Mouse (Mus musculus) spleen, postnatal 10 days (tissue): ENCODE measurements at regions not wholly inside any gene's neighbourhood (a gene's known extent, or its start where the extent isn't known, plus 50 kb on each side); places are given as distances from the start of the nearest gene placed in this dataset.

Source experiments
- DNase-seq, 2 experiments: peaks; one replicate each; pipeline ENCODE4 v3.0.0; 2021 to 2022; ENCODE audit warnings: low spot score in 2 of 2

DNA sequence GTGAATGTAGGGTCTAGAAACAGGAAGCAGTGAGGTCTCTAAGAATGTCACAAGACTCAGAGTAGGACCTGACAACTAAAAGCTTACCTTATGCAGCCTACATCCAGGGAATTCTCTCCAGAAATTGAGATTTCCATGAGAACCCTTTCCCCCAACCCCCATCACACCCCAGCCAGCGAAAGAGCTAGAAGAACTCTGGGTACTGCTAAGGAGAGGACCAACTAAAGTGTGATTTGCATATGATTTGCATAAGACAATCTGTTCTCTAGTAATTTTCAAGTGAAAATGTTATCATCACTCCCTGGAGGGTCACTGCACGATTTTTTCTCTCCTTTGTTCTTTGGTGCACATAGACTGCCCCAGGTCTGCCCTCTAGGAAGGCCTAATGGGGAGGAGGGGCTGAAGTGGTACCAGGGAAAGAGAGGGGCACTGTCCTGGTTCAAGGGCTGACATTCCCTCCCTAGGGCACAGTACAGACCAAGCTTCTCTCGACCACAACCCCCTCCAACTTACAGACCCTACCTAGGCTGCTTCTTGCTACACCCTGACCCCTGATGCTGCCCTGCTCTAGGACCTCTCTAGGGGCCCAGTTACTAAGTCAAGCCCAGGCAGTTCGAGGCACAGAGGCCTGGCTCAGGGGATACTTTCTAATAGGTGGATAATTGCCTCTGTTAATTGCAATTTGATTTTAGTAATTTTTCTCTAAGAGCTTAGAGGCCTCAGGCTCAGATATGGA, 77.4 kb upstream of the Pja1 start:
- no peak for DNase-seq

DNA sequence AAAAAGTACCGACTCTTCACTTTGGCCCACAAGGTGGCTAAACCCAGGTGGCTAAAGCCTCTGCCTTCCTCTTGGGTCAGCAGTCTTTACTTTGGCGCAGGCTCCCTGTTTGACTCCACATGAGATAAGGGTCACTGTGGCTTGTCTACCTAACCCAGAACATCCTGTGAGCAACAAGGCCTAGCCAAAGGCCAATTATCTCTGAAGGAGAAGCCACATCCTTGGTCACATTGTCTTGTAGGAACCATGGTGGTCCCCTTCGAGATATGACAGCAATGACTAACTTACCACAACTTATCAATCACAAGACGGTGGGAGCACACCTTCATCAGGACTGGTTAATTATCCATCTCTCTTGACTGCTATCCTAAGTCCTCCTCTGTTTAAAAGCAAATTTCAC, 73.3 kb upstream of the Pja1 start:
- DNase-seq = no peak

DNA sequence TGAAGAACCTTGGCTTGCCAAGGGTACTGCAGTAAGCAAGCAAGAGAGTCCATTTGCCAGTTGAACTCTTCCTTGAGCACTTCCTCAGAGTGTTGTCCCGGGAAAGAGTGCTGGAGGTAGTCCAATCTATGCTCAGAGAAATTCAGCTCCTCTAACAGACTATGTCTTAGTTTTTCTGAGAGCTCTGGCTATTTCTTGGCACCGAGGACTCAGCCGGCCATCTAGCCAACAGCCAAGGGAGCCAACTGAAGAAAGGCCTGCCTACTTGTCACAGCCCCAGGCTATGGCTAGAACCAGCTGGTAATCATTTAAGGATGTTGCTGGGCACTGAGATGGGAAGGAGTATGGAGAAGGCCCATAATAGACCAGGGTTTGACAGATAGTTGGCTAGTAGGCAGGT, 70.8 kb upstream of the Pja1 start:
- no peak for DNase-seq

DNA sequence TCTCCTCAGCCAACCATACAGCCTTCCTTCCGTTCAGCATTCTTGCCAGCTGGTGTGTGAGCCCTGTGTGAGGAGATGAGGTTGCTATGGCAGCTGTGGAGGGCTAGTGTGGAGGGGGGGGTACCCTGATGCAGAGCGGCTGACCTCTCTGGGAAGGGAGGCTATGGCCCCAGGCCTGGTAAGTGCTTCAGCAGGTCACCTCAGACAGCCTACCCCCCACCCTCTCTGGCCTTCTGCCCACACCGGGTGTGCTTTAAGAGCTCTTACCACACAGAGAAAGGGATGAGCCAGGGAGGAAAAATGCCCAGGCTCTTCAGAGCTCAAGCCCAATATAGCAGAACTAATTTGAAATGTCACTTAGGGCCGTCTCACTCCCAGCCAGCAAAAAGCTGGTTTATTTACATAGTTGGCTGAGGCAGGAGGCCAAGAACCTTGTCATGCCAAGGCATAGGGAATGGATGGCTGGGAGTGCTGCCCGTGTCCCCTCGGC, 69.1 kb upstream of the Pja1 start:
- no peak for DNase-seq

DNA sequence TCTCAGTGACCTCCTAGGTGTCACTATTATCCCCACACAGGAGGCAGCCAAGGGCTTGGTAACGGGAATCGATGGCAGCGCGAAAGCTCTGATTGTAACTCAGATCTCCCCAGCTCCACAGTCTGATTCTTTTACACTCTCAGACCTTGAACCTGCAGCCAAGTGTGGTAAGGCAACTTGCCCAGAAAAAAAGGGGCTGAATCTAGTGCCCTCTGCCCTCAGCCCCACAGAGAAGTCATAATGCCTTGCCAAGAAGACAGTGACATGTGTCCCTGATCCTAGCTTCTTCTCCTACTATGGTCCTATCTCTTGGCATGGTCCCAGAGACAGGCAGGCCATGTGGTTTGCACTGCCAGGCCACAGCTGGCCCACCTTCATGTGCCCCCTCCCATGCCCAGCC, 68.6 kb upstream of the Pja1 start:
- DNase-seq = no peak

DNA sequence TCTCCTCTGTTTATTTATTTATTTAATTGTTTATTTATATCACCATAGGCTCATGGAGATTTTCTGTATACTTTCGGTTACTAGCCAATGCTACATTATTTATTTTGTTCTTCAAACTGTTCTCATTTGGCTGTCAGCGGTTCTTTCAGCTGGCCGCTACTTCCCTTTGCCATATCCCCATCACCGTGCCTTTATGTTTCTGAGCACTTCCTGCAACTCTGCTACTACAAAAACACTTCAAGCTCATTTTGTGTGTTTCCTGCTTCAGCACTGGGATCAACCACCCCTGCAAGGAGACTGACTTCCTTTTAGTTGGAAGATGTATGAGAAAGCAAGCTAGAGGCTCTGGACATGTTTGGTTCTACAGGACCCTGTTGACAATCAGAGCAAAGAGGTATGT, 66.7 kb upstream of the Pja1 start:
- no peak for DNase-seq

DNA sequence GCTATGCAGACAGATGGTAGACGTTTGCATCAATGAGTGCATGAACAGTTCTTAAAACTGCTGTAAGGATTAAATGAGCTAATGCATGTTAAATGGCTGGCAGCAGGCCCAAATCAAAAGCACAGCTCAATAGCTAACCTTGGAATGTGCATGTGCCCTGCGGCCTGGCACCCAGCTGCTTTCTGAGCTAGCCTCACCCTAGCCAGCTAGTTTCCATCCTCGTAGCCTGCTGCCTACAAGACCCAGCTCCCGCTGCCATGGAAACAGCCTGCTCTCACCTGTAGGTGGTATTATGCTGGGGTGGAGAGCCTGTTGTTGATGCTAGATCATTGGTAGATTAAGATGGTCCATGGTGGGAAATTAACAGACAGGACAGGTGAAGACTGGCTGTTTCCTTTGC, 63.8 kb upstream of the Pja1 start:
- no peak for DNase-seq

DNA sequence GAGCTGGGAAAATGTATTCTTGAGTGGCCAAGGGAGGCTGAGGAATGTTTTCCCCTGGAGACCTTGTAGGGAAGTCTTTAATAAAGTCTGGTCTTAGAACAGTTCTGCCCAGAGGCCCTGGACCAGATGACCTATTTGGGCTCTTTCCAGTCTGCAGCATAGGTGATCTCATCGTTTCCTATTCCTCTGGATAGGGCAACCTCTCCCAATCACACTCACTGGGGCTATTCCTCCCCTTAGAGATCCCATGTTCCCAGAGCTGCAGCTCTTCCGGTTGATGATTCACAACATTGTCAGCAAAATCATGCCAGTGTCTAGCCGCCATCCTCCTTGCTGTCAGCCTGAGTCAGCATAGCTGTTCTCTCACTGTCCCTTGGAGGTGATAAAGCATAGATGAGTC, 60.1 kb upstream of the Pja1 start:
- no peak for DNase-seq

DNA sequence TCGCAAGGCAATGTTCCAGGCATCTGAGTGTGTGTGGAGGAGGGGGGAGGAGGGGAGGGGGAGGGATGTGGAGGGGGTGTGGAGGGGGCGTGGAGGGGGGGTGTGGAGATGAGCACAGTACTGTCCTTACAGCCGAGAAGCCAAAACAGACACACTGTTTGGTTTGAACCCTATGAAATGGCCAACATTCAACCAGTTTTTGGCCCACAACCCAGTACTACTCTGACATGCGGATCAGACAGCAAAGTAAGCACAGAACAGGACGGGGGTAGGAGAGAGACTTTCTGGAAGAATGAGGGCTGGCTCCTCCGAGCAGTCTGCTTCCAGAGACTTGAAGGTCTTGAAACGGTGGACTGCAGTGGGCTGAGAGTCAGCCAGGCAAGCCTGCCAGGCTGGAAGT, 59.4 kb upstream of the Pja1 start:
- DNase-seq = no peak

DNA sequence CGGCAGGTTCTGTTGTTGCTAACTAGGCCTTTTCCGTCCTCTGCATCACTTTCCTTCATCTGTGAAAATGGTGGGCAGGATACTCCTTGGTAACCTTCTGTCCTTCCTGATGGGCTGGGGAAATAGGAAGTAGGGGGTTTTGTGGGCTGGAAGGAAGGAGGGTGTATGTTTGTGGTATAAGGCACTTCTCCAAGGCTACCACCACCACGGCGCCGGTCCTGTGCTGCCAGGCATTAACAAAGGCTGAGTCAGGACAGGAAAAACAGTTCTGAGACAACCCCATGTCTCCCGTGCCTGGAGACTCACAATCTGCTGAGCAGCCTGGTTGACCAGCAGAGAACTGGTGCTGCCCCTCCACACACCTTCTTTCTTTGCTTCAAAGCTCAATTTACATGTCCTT, 52.2 kb upstream of the Pja1 start:
- no peak for DNase-seq

DNA sequence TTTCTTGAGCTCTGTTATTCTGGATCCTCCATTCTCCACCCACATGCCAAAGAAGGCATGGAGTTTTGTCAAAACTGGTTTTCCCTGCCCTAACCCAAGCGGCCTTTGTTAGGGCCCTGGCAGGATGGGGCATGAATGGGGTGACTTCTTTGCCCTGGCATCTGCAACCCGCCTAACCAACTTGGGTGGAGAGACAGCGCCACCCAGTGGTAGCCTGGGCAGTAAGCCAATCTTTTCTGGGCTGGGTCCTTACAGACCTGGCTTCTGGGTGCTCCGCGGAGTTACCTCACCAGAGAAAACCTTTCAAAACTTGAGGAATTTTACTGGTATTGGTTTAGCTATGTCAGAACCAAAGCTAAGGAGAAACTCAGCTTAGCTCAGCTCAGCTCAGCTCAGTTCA, 51.8 kb upstream of the Pja1 start:
- peak; percentile 28 to 72 for DNase-seq

DNA sequence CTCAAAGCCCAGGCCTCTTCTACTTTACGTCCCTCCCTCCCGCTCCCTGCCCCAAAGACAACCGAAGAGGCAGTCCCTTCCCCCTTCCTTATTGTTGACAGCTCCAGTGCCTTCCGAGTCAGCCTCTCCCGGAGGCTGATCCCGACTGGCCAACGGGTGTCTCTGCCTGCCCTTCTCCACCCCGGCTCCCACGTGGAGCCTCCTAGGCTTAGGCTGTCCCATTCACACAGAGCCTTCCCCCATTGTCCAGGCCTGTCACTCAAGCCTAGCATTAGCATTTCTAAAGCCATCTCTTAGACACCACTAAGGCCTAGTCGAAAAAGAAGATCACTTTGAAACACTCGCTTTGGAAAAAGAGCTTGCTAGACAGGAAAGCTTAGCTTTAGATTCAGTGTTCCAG, 51.2 kb upstream of the Pja1 start:
- no peak for DNase-seq

DNA sequence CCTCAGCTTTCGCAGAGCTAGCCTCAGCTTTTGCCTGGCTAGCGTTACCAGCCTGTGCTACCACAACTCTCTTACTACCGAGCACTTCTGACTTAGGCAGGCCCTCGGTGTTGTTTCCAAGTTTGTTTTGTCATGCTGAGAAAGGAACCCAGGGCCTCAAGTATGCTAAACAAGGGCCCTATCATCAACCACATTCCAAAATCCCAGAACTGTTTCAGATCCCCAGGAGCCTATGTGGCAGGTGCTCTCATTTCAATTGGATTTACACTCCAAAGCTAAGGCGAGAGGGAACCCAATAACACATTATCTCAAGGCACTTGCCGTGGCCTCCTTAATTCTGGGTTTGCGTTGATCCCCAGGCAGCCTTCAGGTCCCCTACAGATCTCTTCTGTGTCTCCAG, 50.8 kb upstream of the Pja1 start:
- no peak for DNase-seq
